Mouse (Mus musculus): ENCODE results near the gene Plekhg6.

- TF ChIP-seq GATA1 (IDR thresholded peaks at IDR 0.05; ENCODE audit: borderline replicate concordance, low read length), result no peak
- TF ChIP-seq FLI1 (IDR thresholded peaks at IDR 0.05; ENCODE audit: low read length), result no peak
These were observed 28.6 kb downstream of the Plekhg6 start for GRCm38 (mm10) chr6:125352046-125352384.

All from megakaryocyte, embryonic 14.5 days (primary cell).